ENCODE assay signal across 9 mouse cellular contexts in genomic region chr4:117862823-117863222, GRCm38 (mm10). TPM values are rescaled to one million over a fixed set of nuclear protein-coding genes. Genes with fewer than 3 reads are reported as not detected.
DNase-seq lines count a peak whose midpoint lies in the region; ATAC-seq and TF ChIP-seq lines count a peak whose summit lies in the region.
"Had no signal": no experiment of that assay in that cellular context is flagged by ENCODE, and none has a peak within 500 bp of the region (broad histone marks: within the 10 kb centered on the region; RNA-seq: fewer than 3 reads in every experiment).

No protein-coding gene starts in this region.

- H3K4me3 ChIP-seq in kidney, postnatal 0 days (replicated peaks; ENCODE audit: low read depth, low read length): no peak overlapping the region
- H3K4me3 ChIP-seq in kidney, embryonic 16.5 days (ENCODE audit: low read length): no peak overlapping the region
- no peak overlapping the region for H3K4me3 ChIP-seq in cortical plate, adult 2 months (ENCODE audit: insufficient read depth, low read length)
- H3K4me3 ChIP-seq in hindbrain, embryonic 15.5 days: no peak overlapping the region
- H3K4me3 ChIP-seq in midbrain, embryonic 15.5 days: no peak overlapping the region
- H3K4me3 ChIP-seq: limb, embryonic 13.5 days had no signal

- H3K4me2 ChIP-seq in kidney, postnatal 0 days (ENCODE audit: low read length): no peak overlapping the region
- no peak overlapping the region for H3K4me2 ChIP-seq in kidney, embryonic 16.5 days (replicated peaks; ENCODE audit: low read depth, low read length)
- H3K4me2 ChIP-seq in hindbrain, embryonic 15.5 days: no peak overlapping the region
- H3K4me2 ChIP-seq in midbrain, embryonic 15.5 days: no peak overlapping the region
- H3K4me2 ChIP-seq: limb, embryonic 13.5 days had no signal

- TF ChIP-seq POLR2A in cortical plate, adult 2 months (IDR thresholded peaks at IDR 0.05; ENCODE audit: extremely low read depth, insufficient read depth, low read length): 0 out of 2 replicates have a peak, but pooled peaks have one; percentile 32

- ATAC-seq in kidney, postnatal 0 days (replicated peaks; ENCODE audit: low FRiP score, low read depth): 0 out of 2 replicates have a peak, but pooled peaks have one; percentile 10
- ATAC-seq in kidney, embryonic 16.5 days (ENCODE audit: low FRiP score, low TSS enrichment): no peak
- peak; percentile 72; the same call in 1 of the 2 replicates for ATAC-seq in hindbrain, embryonic 15.5 days (ENCODE audit: low FRiP score, low read depth)
- ATAC-seq in midbrain, embryonic 15.5 days (replicated peaks): peak; percentile 82

- 57% methylated on average over 4 of the region's 4 CpGs for WGBS in kidney, postnatal 0 days
- 54% methylated on average over 4 of the region's 4 CpGs for WGBS in kidney, embryonic 16.5 days
- WGBS in hindbrain, embryonic 15.5 days: 18% methylated on average over 4 of the region's 4 CpGs
- 28% methylated on average over 4 of the region's 4 CpGs for WGBS in midbrain, embryonic 15.5 days

- no peak overlapping the region for H3K27ac ChIP-seq in kidney, postnatal 0 days
- H3K27ac ChIP-seq in kidney, embryonic 16.5 days (ENCODE audit: low read length): no peak overlapping the region
- H3K27ac ChIP-seq in cortical plate, adult 2 months (ENCODE audit: insufficient read depth, low read length): no peak overlapping the region
- H3K27ac ChIP-seq in hindbrain, embryonic 15.5 days (replicated peaks): no peak overlapping the region
- no peak overlapping the region for H3K27ac ChIP-seq in midbrain, embryonic 15.5 days
- H3K27ac ChIP-seq: limb, embryonic 13.5 days had no signal

- H3K4me1 ChIP-seq in kidney, postnatal 0 days (replicated peaks; ENCODE audit: insufficient read depth, low read length): peaks cover 11% of the 10 kb centered on the region; the same call in 1 of the 2 replicates
- peaks cover 11% of the 10 kb centered on the region for H3K4me1 ChIP-seq in kidney, embryonic 16.5 days (ENCODE audit: insufficient read depth, low read length)
- H3K4me1 ChIP-seq in cortical plate, adult 2 months (ENCODE audit: control insufficient read depth, insufficient read depth, low read length): no peaks in the 10 kb centered on the region
- H3K4me1 ChIP-seq in hindbrain, embryonic 15.5 days (replicated peaks): peaks cover 9% of the 10 kb centered on the region; the same call in 1 of the 2 replicates
- H3K4me1 ChIP-seq in midbrain, embryonic 15.5 days: peaks cover 17% of the 10 kb centered on the region

- 0 out of 2 replicates have a peak overlapping the region, but pooled peaks have one; percentile 27 for H3K9ac ChIP-seq in kidney, postnatal 0 days (ENCODE audit: low read depth, low read length)
- no peak overlapping the region for H3K9ac ChIP-seq in kidney, embryonic 16.5 days (replicated peaks; ENCODE audit: low read length)
- no peak overlapping the region for H3K9ac ChIP-seq in hindbrain, embryonic 15.5 days
- H3K9ac ChIP-seq in midbrain, embryonic 15.5 days: no peak overlapping the region
- H3K9ac ChIP-seq: limb, embryonic 13.5 days had no signal

- no peak for TF ChIP-seq CTCF in kidney, postnatal 0 days (IDR thresholded peaks at IDR 0.05; ENCODE audit: low read depth)
- no peak for TF ChIP-seq CTCF in cortical plate, adult 2 months (IDR thresholded peaks at IDR 0.05; ENCODE audit: extremely low read depth, insufficient read depth, low read length)

- H3K36me3 ChIP-seq in kidney, postnatal 0 days (ENCODE audit: insufficient read depth, low read length): no peaks in the 10 kb centered on the region
- no peaks in the 10 kb centered on the region for H3K36me3 ChIP-seq in kidney, embryonic 16.5 days (ENCODE audit: insufficient read depth, low read length)
- H3K36me3 ChIP-seq in hindbrain, embryonic 15.5 days: no peaks in the 10 kb centered on the region
- no peaks in the 10 kb centered on the region for H3K36me3 ChIP-seq in midbrain, embryonic 15.5 days (replicated peaks)

- DNase-seq in kidney, postnatal 0 days (ENCODE audit: low spot score): peak; percentile 51
- DNase-seq in testis, postnatal 10 days (ENCODE audit: low spot score): no peak
- no peak for DNase-seq in heart, adult 8-10 months (ENCODE audit: low spot score)
- no peak for DNase-seq in gastrocnemius, postnatal 25 days

- H3K27me3 ChIP-seq in kidney, postnatal 0 days (ENCODE audit: insufficient read depth, low read length): no peaks in the 10 kb centered on the region
- H3K27me3 ChIP-seq in kidney, embryonic 16.5 days (ENCODE audit: insufficient read depth, low read length): no peaks in the 10 kb centered on the region
- no peaks in the 10 kb centered on the region for H3K27me3 ChIP-seq in hindbrain, embryonic 15.5 days
- no peaks in the 10 kb centered on the region for H3K27me3 ChIP-seq in midbrain, embryonic 15.5 days (replicated peaks)
- H3K27me3 ChIP-seq: limb, embryonic 13.5 days had no signal

- H3K9me3 ChIP-seq in kidney, postnatal 0 days (replicated peaks; ENCODE audit: low read length): no peaks in the 10 kb centered on the region
- H3K9me3 ChIP-seq in kidney, embryonic 16.5 days (ENCODE audit: low read length): no peaks in the 10 kb centered on the region
- H3K9me3 ChIP-seq in hindbrain, embryonic 15.5 days: no peaks in the 10 kb centered on the region
- no peaks in the 10 kb centered on the region for H3K9me3 ChIP-seq in midbrain, embryonic 15.5 days
- H3K9me3 ChIP-seq: limb, embryonic 13.5 days had no signal

RNA-seq across cellular contexts. Expression of gene Ccdc24, which starts 9.5 kb away (rescaled TPM):
- polyA plus RNA-seq in kidney, postnatal 0 days (2015; fragmentation: Nextera tagmentation; extraction: Ambion mirVana): 0.97 and 1.1 TPM in 2 replicates
- polyA plus RNA-seq in kidney, embryonic 16.5 days (2015; fragmentation: Nextera tagmentation; extraction: Ambion mirVana): 1.2 and 2.4 TPM in 2 replicates
- polyA plus RNA-seq in cortical plate, adult 2 months (2012; rRNA removed): 1.4 and 2.1 TPM in 2 replicates
- polyA plus RNA-seq in hindbrain, embryonic 15.5 days (2015; fragmentation: Nextera tagmentation; extraction: Ambion mirVana): 2.5 and 3.3 TPM in 2 replicates
- 2.7 and 3.2 TPM in 2 replicates for polyA plus RNA-seq in midbrain, embryonic 15.5 days (2015; fragmentation: Nextera tagmentation; extraction: Ambion mirVana)
- total RNA-seq in heart, adult 8-10 months (2022): under 1 TPM in 2 of 4 experiments, not detected in 2; 0.25 to 0.50 TPM
- total RNA-seq in gastrocnemius, postnatal 25 days (2021): not detected

RNA-seq across cellular contexts. Expression of gene B4galt2, which starts 20.5 kb away (rescaled TPM):
- 17.1 and 18.2 TPM in 2 replicates for polyA plus RNA-seq in kidney, postnatal 0 days (2015; fragmentation: Nextera tagmentation; extraction: Ambion mirVana)
- 18.0 TPM in 2 replicates for polyA plus RNA-seq in kidney, embryonic 16.5 days (2015; fragmentation: Nextera tagmentation; extraction: Ambion mirVana)
- polyA plus RNA-seq in cortical plate, adult 2 months (2012; rRNA removed): 119 and 122 TPM in 2 replicates
- 56.5 and 69.5 TPM in 2 replicates for polyA plus RNA-seq in hindbrain, embryonic 15.5 days (2015; fragmentation: Nextera tagmentation; extraction: Ambion mirVana)
- 65.4 and 67.7 TPM in 2 replicates for polyA plus RNA-seq in midbrain, embryonic 15.5 days (2015; fragmentation: Nextera tagmentation; extraction: Ambion mirVana)
- total RNA-seq in heart, adult 8-10 months (2022): 1 to 10 TPM; 4.2 to 5.1 (median 4.4) TPM
- 1 to 10 TPM; 2.6 to 3.5 TPM for total RNA-seq in gastrocnemius, postnatal 25 days (2021)

RNA-seq across cellular contexts. Expression of gene Atp6v0b, which starts 24.3 kb away (rescaled TPM):
- 374 and 379 TPM in 2 replicates for polyA plus RNA-seq in kidney, postnatal 0 days (2015; fragmentation: Nextera tagmentation; extraction: Ambion mirVana)
- polyA plus RNA-seq in kidney, embryonic 16.5 days (2015; fragmentation: Nextera tagmentation; extraction: Ambion mirVana): 270 and 305 TPM in 2 replicates
- polyA plus RNA-seq in cortical plate, adult 2 months (2012; rRNA removed): 800 and 801 TPM in 2 replicates
- polyA plus RNA-seq in hindbrain, embryonic 15.5 days (2015; fragmentation: Nextera tagmentation; extraction: Ambion mirVana): 570 and 601 TPM in 2 replicates
- polyA plus RNA-seq in midbrain, embryonic 15.5 days (2015; fragmentation: Nextera tagmentation; extraction: Ambion mirVana): 617 and 618 TPM in 2 replicates
- total RNA-seq in heart, adult 8-10 months (2022): 100 to 1,000 TPM; 108 to 133 (median 121) TPM
- 10 to 100 TPM; 72.1 to 75.9 TPM for total RNA-seq in gastrocnemius, postnatal 25 days (2021)

RNA-seq across cellular contexts. Expression of gene Slc6a9, which starts 28.5 kb away (rescaled TPM):
- polyA plus RNA-seq in kidney, postnatal 0 days (2015; fragmentation: Nextera tagmentation; extraction: Ambion mirVana): 8.6 and 9.0 TPM in 2 replicates
- 12.3 and 13.4 TPM in 2 replicates for polyA plus RNA-seq in kidney, embryonic 16.5 days (2015; fragmentation: Nextera tagmentation; extraction: Ambion mirVana)
- polyA plus RNA-seq in cortical plate, adult 2 months (2012; rRNA removed): 50.6 and 56.0 TPM in 2 replicates
- polyA plus RNA-seq in hindbrain, embryonic 15.5 days (2015; fragmentation: Nextera tagmentation; extraction: Ambion mirVana): 45.8 and 48.1 TPM in 2 replicates
- 32.3 and 33.0 TPM in 2 replicates for polyA plus RNA-seq in midbrain, embryonic 15.5 days (2015; fragmentation: Nextera tagmentation; extraction: Ambion mirVana)
- total RNA-seq in heart, adult 8-10 months (2022): 1 to 10 TPM; 1.7 to 2.3 (median 2.2) TPM
- total RNA-seq in gastrocnemius, postnatal 25 days (2021): 1 to 10 TPM; 5.0 to 6.8 TPM

RNA-seq across cellular contexts. Expression of gene Dph2, which starts 29.0 kb away (rescaled TPM):
- 12.5 and 14.2 TPM in 2 replicates for polyA plus RNA-seq in kidney, postnatal 0 days (2015; fragmentation: Nextera tagmentation; extraction: Ambion mirVana)
- polyA plus RNA-seq in kidney, embryonic 16.5 days (2015; fragmentation: Nextera tagmentation; extraction: Ambion mirVana): 22.1 and 22.7 TPM in 2 replicates
- 13.8 and 14.4 TPM in 2 replicates for polyA plus RNA-seq in cortical plate, adult 2 months (2012; rRNA removed)
- 21.8 and 23.6 TPM in 2 replicates for polyA plus RNA-seq in hindbrain, embryonic 15.5 days (2015; fragmentation: Nextera tagmentation; extraction: Ambion mirVana)
- polyA plus RNA-seq in midbrain, embryonic 15.5 days (2015; fragmentation: Nextera tagmentation; extraction: Ambion mirVana): 24.0 and 25.5 TPM in 2 replicates
- total RNA-seq in heart, adult 8-10 months (2022): 1 to 10 TPM; 3.4 to 4.1 (median 3.9) TPM
- 1 to 10 TPM; 3.3 to 3.4 TPM for total RNA-seq in gastrocnemius, postnatal 25 days (2021)
